Mouse (Mus musculus) ES-Bruce4 (cell line): ENCODE results near the gene Cd8b1. TPM values are rescaled to one million over a fixed set of nuclear protein-coding genes. Genes with fewer than 3 reads are reported as not detected.
"Not testable (repeated sequence)": the region's sequence is repeated elsewhere in the genome, so short reads cannot be mapped to it uniquely, and the experiment has no call there.

Source experiments
- H3K27ac ChIP-seq: 2 replicates; pipeline ENCODE4 v1.5.1; 2012; ENCODE audit warnings: low read length, inconsistent platforms; ENCODE audit not compliant: insufficient read depth
- H3K27me3 ChIP-seq: 2 replicates; pipeline ENCODE4 v1.6.1; 2012; ENCODE audit warnings: mild to moderate bottlenecking, low read length, inconsistent platforms; ENCODE audit not compliant: control insufficient read depth, poor library complexity, insufficient read depth, severe bottlenecking
- H3K36me3 ChIP-seq: 2 replicates; pipeline ENCODE4 v1.6.1; 2012; ENCODE audit warnings: inconsistent platforms, mild to moderate bottlenecking, low read length, moderate library complexity; ENCODE audit not compliant: control insufficient read depth, poor library complexity, insufficient read depth, severe bottlenecking
- H3K4me1 ChIP-seq: one replicate; pipeline ENCODE4 v1.8.1; 2011; ENCODE audit warnings: low read length; ENCODE audit not compliant: control insufficient read depth, insufficient read depth
- H3K4me3 ChIP-seq: 2 replicates; pipeline ENCODE4 v1.5.1; 2011; ENCODE audit warnings: low read depth, mild to moderate bottlenecking, low read length
- H3K9ac ChIP-seq: 2 replicates; pipeline ENCODE4 v1.6.1; 2012; ENCODE audit warnings: low read depth, mild to moderate bottlenecking, inconsistent platforms; ENCODE audit not compliant: poor library complexity, severe bottlenecking
- H3K9me3 ChIP-seq: replicated peaks from 2 replicates; pipeline ENCODE4 v1.6.1; 2012; ENCODE audit warnings: mild to moderate bottlenecking, low read length, inconsistent platforms; ENCODE audit not compliant: control insufficient read depth, poor library complexity, insufficient read depth, severe bottlenecking
- CTCF ChIP-seq: IDR thresholded peaks from one replicate; pipeline ENCODE4 v1.8.1; 2011; ENCODE audit warnings: low read depth, low read length
- EP300 ChIP-seq: IDR thresholded peaks from 2 replicates; pipeline ENCODE4 v1.6.1; 2011; ENCODE audit warnings: low read depth, low read length; ENCODE audit not compliant: insufficient read depth
- POLR2A ChIP-seq: IDR thresholded peaks from one replicate; pipeline ENCODE4 v1.8.1; 2011; ENCODE audit warnings: low read length; ENCODE audit not compliant: insufficient read depth
- polyA plus RNA-seq: library from polyadenylated mRNA; stranded (reverse); fragments of >200 nt; gene quantifications from 2 replicates; pipeline ENCODE4 v1.2.4, GENCODE M21; 2011; ENCODE audit warnings: low read depth; ENCODE audit not compliant: missing spikeins, insufficient read depth, insufficient read length

Gene Cd8b1
- polyA plus RNA-seq, 1 experiment = not detected

GRCm38 (mm10) chr6:71329881-71330280 is 7.3 kb downstream of the Cd8b1 start:
- no peak overlapping the region for H3K27ac ChIP-seq
- H3K4me3 ChIP-seq = no peak overlapping the region
- H3K9me3 ChIP-seq = no peaks in the 10 kb centered on the region
- no peak overlapping the region for H3K9ac ChIP-seq
- no peak for TF ChIP-seq POLR2A
- no peak for TF ChIP-seq CTCF
- TF ChIP-seq EP300 = no peak
- H3K27me3 ChIP-seq = no peaks in the 10 kb centered on the region
- H3K4me1 ChIP-seq = no peaks in the 10 kb centered on the region
- no peaks in the 10 kb centered on the region for H3K36me3 ChIP-seq

GRCm38 (mm10) chr6:71330486-71330885 is 7.9 kb downstream of the Cd8b1 start:
- no peaks in the 10 kb centered on the region for H3K9me3 ChIP-seq

GRCm38 (mm10) chr6:71331491-71331890 is 8.9 kb downstream of the Cd8b1 start:
- H3K27ac ChIP-seq, H3K9ac ChIP-seq: not testable (repeated sequence)

More at GRCm38 (mm10) chr6:71330486-71330885, 7.9 kb downstream of the Cd8b1 start:
- H3K4me3 ChIP-seq = no peak overlapping the region
- H3K27me3 ChIP-seq = no peaks in the 10 kb centered on the region
- no peak for TF ChIP-seq POLR2A
- H3K27ac ChIP-seq = no peak overlapping the region
- no peaks in the 10 kb centered on the region for H3K36me3 ChIP-seq
- H3K4me1 ChIP-seq = no peaks in the 10 kb centered on the region
- no peak overlapping the region for H3K9ac ChIP-seq

GRCm38 (mm10) chr6:71332236-71332965 is 9.8 kb downstream of the Cd8b1 start:
- no peaks in the 10 kb centered on the region for H3K36me3 ChIP-seq
- no peak overlapping the region for H3K4me3 ChIP-seq
- TF ChIP-seq CTCF (no peak), EP300 (no peak), POLR2A (no peak)
- no peak overlapping the region for H3K27ac ChIP-seq
- no peaks in the 10 kb centered on the region for H3K4me1 ChIP-seq
- H3K9ac ChIP-seq = no peak overlapping the region
- no peaks in the 10 kb centered on the region for H3K27me3 ChIP-seq
- no peaks in the 10 kb centered on the region for H3K9me3 ChIP-seq

More at GRCm38 (mm10) chr6:71331491-71331890, 8.9 kb downstream of the Cd8b1 start:
- not testable (repeated sequence) for H3K27me3 ChIP-seq, H3K4me1 ChIP-seq, H3K4me3 ChIP-seq, H3K9me3 ChIP-seq, H3K36me3 ChIP-seq

- no peak overlapping the region for H3K4me3 ChIP-seq
- H3K4me1 ChIP-seq = no peaks in the 10 kb centered on the region
- H3K27ac ChIP-seq = no peak overlapping the region
- no peaks in the 10 kb centered on the region for H3K36me3 ChIP-seq
- TF ChIP-seq POLR2A = no peak
- no peak for TF ChIP-seq EP300
- TF ChIP-seq CTCF = no peak
- H3K27me3 ChIP-seq = no peaks in the 10 kb centered on the region
- no peaks in the 10 kb centered on the region for H3K9me3 ChIP-seq
- no peak overlapping the region for H3K9ac ChIP-seq
Measured at GRCm38 (mm10) chr6:71333031-71333430, 10.4 kb downstream of the Cd8b1 start.

- Histone ChIP-seq H3K4me3 (no peak overlapping the region), H3K36me3 (no peaks in the 10 kb centered on the region), H3K27ac (no peak overlapping the region), H3K27me3 (no peaks in the 10 kb centered on the region), H3K9ac (no peak overlapping the region), H3K4me1 (no peaks in the 10 kb centered on the region), H3K9me3 (no peaks in the 10 kb centered on the region)
- TF ChIP-seq POLR2A = no peak
- no peak for TF ChIP-seq CTCF
- TF ChIP-seq EP300 = no peak
Measured at GRCm38 (mm10) chr6:71333578-71334273, 11.1 kb downstream of the Cd8b1 start.
